ENCODE assay signal across 8 mouse cellular contexts in genomic region chr15:102203835-102204381, GRCm38 (mm10). TPM values are rescaled to one million over a fixed set of nuclear protein-coding genes. Genes with fewer than 3 reads are reported as not detected.
DNase-seq lines count a peak whose midpoint lies in the region; ATAC-seq and TF ChIP-seq lines count a peak whose summit lies in the region.

No protein-coding gene starts in this region.

- H3K9me3 ChIP-seq in embryonic facial prominence, embryonic 13.5 days = no peaks in the 10 kb centered on the region
- no peaks in the 10 kb centered on the region for H3K9me3 ChIP-seq in limb, embryonic 12.5 days
- no peaks in the 10 kb centered on the region for H3K9me3 ChIP-seq in midbrain, embryonic 14.5 days (ENCODE audit: control insufficient read depth, low read length)

- DNase-seq in 3134 (ENCODE audit: extremely low read depth, insufficient read length, low spot score) = peak; percentile 83
- peak; percentile 83 for DNase-seq in adrenal gland, postnatal 14 days
- DNase-seq in heart, adult 11 months = peak; percentile 97
- peak; percentile 81 for DNase-seq in kidney, adult 2 months
- DNase-seq in midbrain, embryonic 14.5 days = peak; percentile 87
- DNase-seq in spleen, adult 18-20 months = peak; percentile 59 to 68

- H3K4me2 ChIP-seq in embryonic facial prominence, embryonic 13.5 days = peak overlapping the region; percentile 80
- peak overlapping the region; percentile 66 for H3K4me2 ChIP-seq in limb, embryonic 12.5 days
- peak overlapping the region; percentile 78 for H3K4me2 ChIP-seq in midbrain, embryonic 14.5 days (ENCODE audit: low read length)

- TF ChIP-seq CTCF in kidney, adult 2 months (conservative IDR thresholded peaks at IDR 0.05; ENCODE audit: insufficient read depth, insufficient read length, low read depth, low read length) = no peak

- H3K27ac ChIP-seq in embryonic facial prominence, embryonic 13.5 days = peak overlapping the region; percentile 100
- H3K27ac ChIP-seq in kidney, adult 2 months (ENCODE audit: insufficient read depth, low read depth, low read length) = peak overlapping the region; percentile 87
- peak overlapping the region; percentile 99 for H3K27ac ChIP-seq in limb, embryonic 12.5 days
- peak overlapping the region; percentile 99 for H3K27ac ChIP-seq in midbrain, embryonic 14.5 days (replicated peaks; ENCODE audit: low read depth, low read length)

- under 1% methylated on average over 20 of the region's 72 CpGs for WGBS in embryonic facial prominence, embryonic 13.5 days
- WGBS in kidney, adult 2 months = under 1% methylated on average over 47 of the region's 72 CpGs
- WGBS in limb, embryonic 12.5 days = under 1% methylated on average over 43 of the region's 72 CpGs
- under 1% methylated on average over 52 of the region's 72 CpGs for WGBS in midbrain, embryonic 14.5 days

- peak; percentile 53 for ATAC-seq in embryonic facial prominence, embryonic 13.5 days (ENCODE audit: insufficient number of reproducible peaks, insufficient read depth, low FRiP score, low TSS enrichment, low read depth)
- ATAC-seq in limb, embryonic 12.5 days (ENCODE audit: insufficient number of reproducible peaks, insufficient read depth, low FRiP score, low TSS enrichment, low read depth) = no peak
- peak; percentile 38 for ATAC-seq in midbrain, embryonic 14.5 days (ENCODE audit: low FRiP score, low TSS enrichment)

- H3K27me3 ChIP-seq in embryonic facial prominence, embryonic 13.5 days = no peaks in the 10 kb centered on the region
- H3K27me3 ChIP-seq in kidney, adult 2 months (replicated peaks; ENCODE audit: control insufficient read depth, insufficient read depth, low read length) = no peaks in the 10 kb centered on the region
- no peaks in the 10 kb centered on the region for H3K27me3 ChIP-seq in limb, embryonic 12.5 days
- H3K27me3 ChIP-seq in midbrain, embryonic 14.5 days (ENCODE audit: control insufficient read depth, insufficient read depth, low read length) = no peaks in the 10 kb centered on the region

- TF ChIP-seq POLR2A in kidney, adult 2 months (IDR thresholded peaks at IDR 0.05; ENCODE audit: low read depth, low read length) = no peak

- peak overlapping the region; percentile 97 for H3K9ac ChIP-seq in embryonic facial prominence, embryonic 13.5 days
- H3K9ac ChIP-seq in limb, embryonic 12.5 days (replicated peaks) = peak overlapping the region; percentile 94
- peak overlapping the region; percentile 87 for H3K9ac ChIP-seq in midbrain, embryonic 14.5 days (replicated peaks; ENCODE audit: low read length)

- peaks cover 39% of the 10 kb centered on the region for H3K4me1 ChIP-seq in embryonic facial prominence, embryonic 13.5 days
- H3K4me1 ChIP-seq in kidney, adult 2 months (ENCODE audit: control insufficient read depth, insufficient read depth, low read length) = peaks cover 28% of the 10 kb centered on the region
- peaks cover 33% of the 10 kb centered on the region for H3K4me1 ChIP-seq in limb, embryonic 12.5 days (replicated peaks)
- H3K4me1 ChIP-seq in midbrain, embryonic 14.5 days (ENCODE audit: control insufficient read depth, insufficient read depth, low read length) = peaks cover 26% of the 10 kb centered on the region

- peaks cover 48% of the 10 kb centered on the region for H3K36me3 ChIP-seq in embryonic facial prominence, embryonic 13.5 days
- peaks cover 5% of the 10 kb centered on the region for H3K36me3 ChIP-seq in kidney, adult 2 months (ENCODE audit: control insufficient read depth, insufficient read depth, low read length)
- peaks cover 57% of the 10 kb centered on the region for H3K36me3 ChIP-seq in limb, embryonic 12.5 days
- peaks cover 33% of the 10 kb centered on the region for H3K36me3 ChIP-seq in midbrain, embryonic 14.5 days (ENCODE audit: control insufficient read depth, insufficient read depth, low read length)

- H3K4me3 ChIP-seq in embryonic facial prominence, embryonic 13.5 days = peak overlapping the region; percentile 78
- H3K4me3 ChIP-seq in kidney, adult 2 months (ENCODE audit: insufficient read depth, low read depth, low read length) = peak overlapping the region; percentile 71
- peak overlapping the region; percentile 85 for H3K4me3 ChIP-seq in limb, embryonic 12.5 days (replicated peaks)
- H3K4me3 ChIP-seq in midbrain, embryonic 14.5 days (replicated peaks; ENCODE audit: low read depth, low read length) = peak overlapping the region; percentile 72

RNA-seq across cellular contexts. Expression of gene Csad, which starts 0.6 kb away (rescaled TPM):
- 115 and 120 TPM in 2 replicates for total RNA-seq in adrenal gland, postnatal 14 days (2021)
- 89.6 and 102 TPM in 2 replicates for polyA plus RNA-seq in embryonic facial prominence, embryonic 13.5 days (2015; fragmentation: Nextera tagmentation; extraction: Ambion mirVana)
- polyA plus RNA-seq in kidney, adult 2 months (2012; rRNA removed) = 216 and 255 TPM in 2 replicates
- 70.6 and 72.9 TPM in 2 replicates for polyA plus RNA-seq in limb, embryonic 12.5 days (2016; fragmentation: Nextera tagmentation; extraction: Ambion mirVana)
- 25.9 and 28.1 TPM in 2 replicates for polyA plus RNA-seq in midbrain, embryonic 14.5 days (2014; fragmentation: Nextera tagmentation; extraction: Ambion mirVana)

RNA-seq across cellular contexts. Expression of gene Zfp740, which starts 0.9 kb away (rescaled TPM):
- total RNA-seq in adrenal gland, postnatal 14 days (2021) = 58.4 and 83.0 TPM in 2 replicates
- polyA plus RNA-seq in embryonic facial prominence, embryonic 13.5 days (2015; fragmentation: Nextera tagmentation; extraction: Ambion mirVana) = 82.4 and 86.3 TPM in 2 replicates
- polyA plus RNA-seq in kidney, adult 2 months (2012; rRNA removed) = 29.1 and 30.3 TPM in 2 replicates
- 108 and 115 TPM in 2 replicates for polyA plus RNA-seq in limb, embryonic 12.5 days (2016; fragmentation: Nextera tagmentation; extraction: Ambion mirVana)
- polyA plus RNA-seq in midbrain, embryonic 14.5 days (2014; fragmentation: Nextera tagmentation; extraction: Ambion mirVana) = 43.5 and 57.7 TPM in 2 replicates

RNA-seq across cellular contexts. Expression of gene Itgb7, which starts 27.8 kb away (rescaled TPM):
- total RNA-seq in adrenal gland, postnatal 14 days (2021) = 3.0 and 18.4 TPM in 2 replicates
- polyA plus RNA-seq in embryonic facial prominence, embryonic 13.5 days (2015; fragmentation: Nextera tagmentation; extraction: Ambion mirVana) = 3.0 and 3.3 TPM in 2 replicates
- polyA plus RNA-seq in kidney, adult 2 months (2012; rRNA removed) = 2.7 and 11.1 TPM in 2 replicates
- polyA plus RNA-seq in limb, embryonic 12.5 days (2016; fragmentation: Nextera tagmentation; extraction: Ambion mirVana) = 2.9 and 3.3 TPM in 2 replicates
- polyA plus RNA-seq in midbrain, embryonic 14.5 days (2014; fragmentation: Nextera tagmentation; extraction: Ambion mirVana) = 0.57 and 0.78 TPM in 2 replicates

RNA-seq across cellular contexts. Expression of gene Rarg, which starts 53.4 kb away (rescaled TPM):
- 25.5 and 27.8 TPM in 2 replicates for total RNA-seq in adrenal gland, postnatal 14 days (2021)
- 135 and 143 TPM in 2 replicates for polyA plus RNA-seq in embryonic facial prominence, embryonic 13.5 days (2015; fragmentation: Nextera tagmentation; extraction: Ambion mirVana)
- polyA plus RNA-seq in kidney, adult 2 months (2012; rRNA removed) = 21.2 and 25.6 TPM in 2 replicates
- 137 TPM in 2 replicates for polyA plus RNA-seq in limb, embryonic 12.5 days (2016; fragmentation: Nextera tagmentation; extraction: Ambion mirVana)
- polyA plus RNA-seq in midbrain, embryonic 14.5 days (2014; fragmentation: Nextera tagmentation; extraction: Ambion mirVana) = 2.3 and 3.6 TPM in 2 replicates

RNA-seq across cellular contexts. Expression of gene Soat2, which starts 53.6 kb away (rescaled TPM):
- total RNA-seq in adrenal gland, postnatal 14 days (2021) = 0.26 and 4.7 TPM in 2 replicates
- polyA plus RNA-seq in embryonic facial prominence, embryonic 13.5 days (2015; fragmentation: Nextera tagmentation; extraction: Ambion mirVana) = 0.88 TPM in 1 of 2 replicates, not detected in the other
- 1.1 and 1.2 TPM in 2 replicates for polyA plus RNA-seq in kidney, adult 2 months (2012; rRNA removed)
- polyA plus RNA-seq in limb, embryonic 12.5 days (2016; fragmentation: Nextera tagmentation; extraction: Ambion mirVana) = 0.15 TPM in 1 of 2 replicates, not detected in the other
- not detected in 2 replicates for polyA plus RNA-seq in midbrain, embryonic 14.5 days (2014; fragmentation: Nextera tagmentation; extraction: Ambion mirVana)
